Mouse (Mus musculus): ENCODE results near the gene Ube2n.

Gene Ube2n

GRCm38 (mm10) chr10:95514656-95515292 lies at the start of gene Ube2n:
Gene Ube2n (plus strand): TSS chr10:95515145.
- TF ChIP-seq GATA4 (IDR thresholded peaks at IDR 0.05; ENCODE audit: insufficient replicate concordance, low read length) = no peak; the same call in 1 of the 2 replicates

DNA sequence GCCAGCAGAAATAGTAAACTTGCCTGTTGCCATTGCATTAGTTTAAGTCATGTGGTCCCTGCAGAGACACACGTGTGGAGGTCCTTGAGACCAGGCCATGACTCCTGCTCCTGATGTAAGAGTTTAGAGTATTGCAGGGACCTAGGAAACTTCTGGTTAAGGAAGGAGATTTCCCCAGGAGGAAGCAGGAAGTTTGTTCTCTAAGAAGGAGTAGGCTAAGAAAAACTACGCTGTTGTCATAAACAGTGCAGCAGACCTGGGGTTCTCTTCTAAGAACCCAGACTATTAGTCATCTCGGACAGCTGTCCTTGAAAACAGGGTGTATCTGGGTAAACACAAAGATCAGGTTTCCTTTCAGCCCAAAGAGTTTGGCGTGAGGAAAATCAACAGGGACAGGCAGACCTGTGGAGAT lies 49.5 kb upstream of the Ube2n start:
- TF ChIP-seq GATA4 (IDR thresholded peaks at IDR 0.05; ENCODE audit: insufficient replicate concordance, low read length) = no peak

DNA sequence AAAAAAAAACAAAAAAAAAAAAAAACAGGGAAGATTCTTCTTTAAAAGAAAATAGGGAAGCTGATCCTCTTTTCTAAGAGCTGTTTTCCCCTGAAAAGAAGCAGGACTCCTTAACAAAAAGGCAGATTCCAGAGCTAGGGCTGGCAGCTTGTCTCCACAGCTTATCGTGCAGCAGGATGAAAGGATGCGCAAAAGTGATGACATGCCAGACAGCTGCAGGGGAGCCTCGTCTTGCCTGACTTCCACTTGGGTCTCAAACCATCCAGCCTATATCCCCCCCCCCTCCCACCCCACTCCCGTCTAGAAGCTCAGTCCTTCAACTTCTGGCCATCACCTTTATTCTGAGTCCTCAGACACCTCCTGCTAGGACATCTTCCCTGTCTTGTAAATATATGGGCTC lies 46.1 kb upstream of the Ube2n start:
- TF ChIP-seq GATA4 (IDR thresholded peaks at IDR 0.05; ENCODE audit: insufficient replicate concordance, low read length) = no peak

DNA sequence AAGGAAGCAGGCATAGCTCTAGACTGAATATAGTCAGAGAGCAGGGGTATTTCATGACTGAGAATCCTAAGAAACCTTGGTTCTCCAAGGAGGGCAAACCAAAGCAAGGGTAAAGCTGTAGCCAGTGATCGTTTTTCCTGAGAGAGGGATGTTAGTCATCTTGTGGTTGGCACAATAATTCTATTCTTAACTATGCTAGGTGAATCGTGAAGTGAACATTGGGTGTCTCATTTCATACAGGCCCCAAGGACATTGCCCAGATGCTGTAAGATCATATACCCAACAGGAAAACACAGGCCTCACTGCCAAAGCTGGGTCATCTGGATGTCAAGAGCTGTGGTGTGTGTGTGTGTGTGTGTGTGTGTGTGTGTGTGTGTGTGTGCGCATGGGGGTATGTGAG lies 43.8 kb upstream of the Ube2n start:
- no peak for TF ChIP-seq GATA4 (IDR thresholded peaks at IDR 0.05; ENCODE audit: insufficient replicate concordance, low read length)

- TF ChIP-seq GATA4 (IDR thresholded peaks at IDR 0.05; ENCODE audit: insufficient replicate concordance, low read length) = no peak
These were observed 42.9 kb upstream of the Ube2n start for GRCm38 (mm10) chr10:95471889-95472547.

DNA sequence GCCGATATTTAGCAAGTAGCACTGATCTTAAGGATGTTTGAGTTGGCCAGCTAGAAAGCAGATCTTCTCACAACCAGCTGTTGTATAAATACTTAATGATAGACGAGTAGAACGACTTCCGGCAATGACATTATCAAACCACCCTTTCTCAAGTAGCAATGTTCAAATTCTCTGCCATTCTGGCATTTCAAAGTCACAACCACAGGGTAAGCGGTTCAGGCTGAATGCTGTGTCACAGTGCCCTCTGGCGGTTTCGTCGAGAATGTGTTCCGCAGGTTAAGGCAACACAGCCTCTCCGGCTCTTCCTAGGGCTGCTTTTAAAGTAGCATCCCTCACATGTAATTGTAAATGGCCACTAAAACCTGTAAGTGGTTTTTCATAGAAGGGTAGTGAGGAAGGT lies 39.0 kb upstream of the Ube2n start:
- no peak for TF ChIP-seq GATA4 (IDR thresholded peaks at IDR 0.05; ENCODE audit: insufficient replicate concordance, low read length)

DNA sequence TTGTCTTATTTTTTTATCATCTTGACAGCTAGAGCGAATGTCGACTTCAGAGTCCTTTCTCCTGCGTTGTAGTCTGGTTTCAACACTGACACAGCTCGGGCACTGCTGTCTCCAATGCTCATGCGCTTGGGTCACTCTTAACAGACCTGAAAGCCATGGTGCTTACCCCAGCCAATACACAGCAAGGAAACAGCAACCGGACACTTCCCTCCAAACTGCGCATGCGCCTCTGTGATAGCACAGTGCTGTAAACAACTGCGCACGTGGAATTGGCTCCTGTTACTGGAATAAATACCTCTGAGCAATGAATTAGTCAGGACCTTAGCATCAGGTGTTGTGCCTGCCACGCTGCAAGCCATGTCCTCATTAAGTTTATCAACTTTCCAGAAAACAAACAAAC lies 37.4 kb upstream of the Ube2n start:
- TF ChIP-seq GATA4 (IDR thresholded peaks at IDR 0.05; ENCODE audit: insufficient replicate concordance, low read length) = no peak

DNA sequence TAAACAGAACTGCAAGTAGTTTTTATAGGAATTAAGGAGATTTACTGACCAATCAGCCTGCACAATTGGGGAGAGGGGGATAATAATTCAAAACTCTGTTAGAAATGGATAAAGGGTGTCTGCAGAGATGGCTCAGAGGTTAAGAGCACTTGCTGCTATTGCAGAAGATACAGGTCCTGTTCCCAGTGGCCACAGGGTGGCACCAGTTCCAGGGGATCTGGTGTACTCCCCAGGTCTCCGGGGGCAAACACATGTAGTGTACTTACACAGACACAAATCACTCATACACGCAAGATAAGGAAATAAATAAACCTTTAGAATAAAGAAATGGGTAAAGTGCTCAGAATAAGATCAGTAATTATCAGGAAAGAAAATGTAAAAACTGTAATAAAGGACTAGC lies 25.3 kb upstream of the Ube2n start:
- no peak for TF ChIP-seq GATA4 (IDR thresholded peaks at IDR 0.05; ENCODE audit: insufficient replicate concordance, low read length)

- TF ChIP-seq GATA4 (IDR thresholded peaks at IDR 0.05; ENCODE audit: insufficient replicate concordance, low read length) = no peak
These were observed 20.7 kb upstream of the Ube2n start for GRCm38 (mm10) chr10:95494268-95494667.

- TF ChIP-seq GATA4 (IDR thresholded peaks at IDR 0.05; ENCODE audit: insufficient replicate concordance, low read length) = no peak
These were observed 13.9 kb upstream of the Ube2n start for GRCm38 (mm10) chr10:95501033-95501432.

GRCm38 (mm10) chr10:95501463-95502081 lies 13.4 kb upstream of the Ube2n start, which contains the start of gene Mrpl42:
Gene Mrpl42 (minus strand): TSS chr10:95501940.
- TF ChIP-seq GATA4 (IDR thresholded peaks at IDR 0.05; ENCODE audit: insufficient replicate concordance, low read length) = no peak; the same call in 1 of the 2 replicates

GRCm38 (mm10) chr10:95503443-95504235 lies 11.3 kb upstream of the Ube2n start:
- TF ChIP-seq GATA4 (IDR thresholded peaks at IDR 0.05; ENCODE audit: insufficient replicate concordance, low read length) = no peak

DNA sequence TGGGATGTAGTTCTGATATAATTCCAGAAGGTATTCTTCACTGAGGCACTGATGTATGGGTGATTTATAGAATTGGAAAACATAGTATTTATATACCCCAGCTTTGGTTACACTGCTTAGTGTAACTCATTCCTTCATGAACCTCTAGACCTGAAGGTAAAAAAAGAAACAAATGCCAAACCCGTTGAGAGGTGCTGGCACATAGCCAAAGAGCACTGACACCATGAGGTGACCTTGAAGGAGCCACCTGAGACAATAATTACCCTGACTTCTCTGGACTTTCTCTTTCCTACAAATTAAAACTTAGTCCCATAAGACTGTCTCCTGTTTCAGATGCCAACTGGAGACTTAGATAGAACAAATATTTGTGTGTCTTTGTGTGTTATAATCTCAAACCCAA lies 10.6 kb upstream of the Ube2n start:
- no peak for TF ChIP-seq GATA4 (IDR thresholded peaks at IDR 0.05; ENCODE audit: insufficient replicate concordance, low read length)

- TF ChIP-seq GATA4 (IDR thresholded peaks at IDR 0.05; ENCODE audit: insufficient replicate concordance, low read length) = no peak
These were observed 6.8 kb upstream of the Ube2n start for GRCm38 (mm10) chr10:95508126-95508525.

- TF ChIP-seq GATA4 (IDR thresholded peaks at IDR 0.05; ENCODE audit: insufficient replicate concordance, low read length) = no peak
These were observed 6.2 kb upstream of the Ube2n start for GRCm38 (mm10) chr10:95508793-95509192.

All from liver, adult (tissue).